Mouse (Mus musculus) embryo, embryonic 9.5 days (tissue): ENCODE data around the gene Arl3.

Source experiments
- DNase-seq: peaks from one replicate; pipeline ENCODE4 v3.0.0-alpha.2; 2017; ENCODE audit errors: extremely low spot score

Gene Arl3

GRCm38 (mm10) chr19:46572951-46573937, at the start of gene Arl3, which contains the start of gene Sfxn2:
Gene Arl3, minus strand, starts transcription at chr19:46573198.
Gene Sfxn2, plus strand, starts transcription at chr19:46573365.
- peak; percentile 99 for DNase-seq

GRCm38 (mm10) chr19:46622659-46623193, 49.7 kb upstream of the Arl3 start:
- DNase-seq = no peak

- no peak for DNase-seq
Measured at GRCm38 (mm10) chr19:46621236-46622183, 48.5 kb upstream of the Arl3 start.

GRCm38 (mm10) chr19:46620016-46620808, 47.2 kb upstream of the Arl3 start:
- DNase-seq = no peak

- DNase-seq = no peak
Measured at GRCm38 (mm10) chr19:46619518-46619917, 46.5 kb upstream of the Arl3 start.

GRCm38 (mm10) chr19:46619001-46619400, 46.0 kb upstream of the Arl3 start:
- no peak for DNase-seq

- DNase-seq = no peak
Measured at GRCm38 (mm10) chr19:46618322-46618721, 45.3 kb upstream of the Arl3 start.

- DNase-seq = no peak
Measured at GRCm38 (mm10) chr19:46617361-46617760, 44.4 kb upstream of the Arl3 start.

GRCm38 (mm10) chr19:46616378-46616777, 43.4 kb upstream of the Arl3 start:
- no peak for DNase-seq

GRCm38 (mm10) chr19:46608158-46608557, 35.2 kb upstream of the Arl3 start:
- no peak for DNase-seq

GRCm38 (mm10) chr19:46607424-46607823, 34.4 kb upstream of the Arl3 start:
- DNase-seq = no peak

- DNase-seq = no peak
Measured at GRCm38 (mm10) chr19:46606718-46607117, 33.7 kb upstream of the Arl3 start.

- DNase-seq = no peak
Measured at GRCm38 (mm10) chr19:46602406-46602805, 29.4 kb upstream of the Arl3 start.

- DNase-seq = no peak
Measured at GRCm38 (mm10) chr19:46601491-46601890, 28.5 kb upstream of the Arl3 start.

GRCm38 (mm10) chr19:46600371-46600770, 27.4 kb upstream of the Arl3 start:
- DNase-seq = no peak

- no peak for DNase-seq
Measured at GRCm38 (mm10) chr19:46599375-46600256, 26.6 kb upstream of the Arl3 start.

- DNase-seq = peak; percentile 97
Measured at GRCm38 (mm10) chr19:46598720-46599252, 25.8 kb upstream of the Arl3 start, which contains the start of gene Wbp1l. Gene Wbp1l, plus strand, starts transcription at chr19:46599084.

GRCm38 (mm10) chr19:46598187-46598586, 25.2 kb upstream of the Arl3 start:
- DNase-seq = no peak

GRCm38 (mm10) chr19:46592751-46593439, 19.9 kb upstream of the Arl3 start:
- no peak for DNase-seq
